Mouse (Mus musculus): ENCODE measurements around the gene Wfdc15a.

The Wfdc15a gene

GRCm38 (mm10) chr2:164177831-164178230 is 22.1 kb downstream of the Wfdc15a start:
- no peak for DNase-seq (ENCODE audit: low read depth, low spot score)

DNA sequence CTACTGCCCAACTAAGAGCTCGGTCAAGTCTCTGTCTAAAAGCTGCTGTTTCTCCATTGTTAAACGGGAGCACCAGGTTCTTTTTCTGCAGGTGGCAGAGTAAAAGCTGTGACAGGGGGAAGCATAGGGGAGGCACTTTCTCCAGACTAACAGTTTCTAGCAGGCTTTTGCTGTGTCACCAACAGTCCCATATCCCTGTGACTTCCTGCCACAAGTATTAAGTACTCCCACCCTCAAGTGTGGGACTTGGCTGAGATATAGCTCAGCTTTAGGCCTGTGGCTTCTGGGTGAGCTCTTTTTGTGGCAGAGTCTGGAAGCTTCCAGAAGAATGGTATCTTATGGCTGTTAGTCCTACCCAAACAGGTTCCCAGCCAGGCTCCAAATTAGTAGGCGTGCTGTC is 24.1 kb downstream of the Wfdc15a start:
- DNase-seq (ENCODE audit: low read depth, low spot score) = no peak

DNA sequence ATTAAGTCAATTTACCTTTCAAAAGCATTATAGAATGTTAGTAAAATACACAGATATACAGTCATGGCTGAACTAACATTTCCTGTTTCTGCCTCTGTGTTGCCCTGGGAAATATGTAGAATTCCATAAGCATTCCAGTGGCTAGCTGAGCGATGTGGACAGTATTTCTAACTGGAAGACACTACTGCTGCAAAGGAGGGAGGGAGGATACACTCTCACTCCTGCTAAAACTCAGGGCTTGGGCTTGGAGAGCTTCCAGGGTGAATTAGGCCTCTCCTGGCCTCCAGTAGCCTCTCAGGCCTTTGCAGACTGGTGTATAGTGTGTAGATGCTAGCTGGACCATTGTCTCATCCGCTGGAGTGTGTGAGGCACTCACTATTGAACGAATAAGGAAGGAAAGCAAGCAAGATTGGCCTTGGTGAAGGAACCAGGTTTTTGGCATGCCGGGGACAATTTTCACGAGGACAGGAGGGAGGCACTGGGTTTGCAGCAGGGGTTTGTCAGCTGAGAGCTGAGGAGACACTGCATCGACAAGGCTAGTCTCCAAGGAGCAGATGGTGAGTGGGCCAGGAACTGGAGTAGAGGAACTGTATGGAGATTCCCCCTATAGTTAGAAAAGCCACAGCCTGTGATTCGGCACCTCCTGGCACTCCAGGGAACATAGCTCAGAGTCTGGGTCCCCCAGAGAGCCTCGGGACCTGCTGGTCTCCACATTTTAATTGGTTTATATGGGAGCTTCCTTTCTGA is 25.1 kb downstream of the Wfdc15a start:
- no peak for DNase-seq (ENCODE audit: low read depth, low spot score)

- DNase-seq (ENCODE audit: low read depth, low spot score) = no peak
Measured at GRCm38 (mm10) chr2:164173394-164173793, 26.5 kb downstream of the Wfdc15a start.

DNA sequence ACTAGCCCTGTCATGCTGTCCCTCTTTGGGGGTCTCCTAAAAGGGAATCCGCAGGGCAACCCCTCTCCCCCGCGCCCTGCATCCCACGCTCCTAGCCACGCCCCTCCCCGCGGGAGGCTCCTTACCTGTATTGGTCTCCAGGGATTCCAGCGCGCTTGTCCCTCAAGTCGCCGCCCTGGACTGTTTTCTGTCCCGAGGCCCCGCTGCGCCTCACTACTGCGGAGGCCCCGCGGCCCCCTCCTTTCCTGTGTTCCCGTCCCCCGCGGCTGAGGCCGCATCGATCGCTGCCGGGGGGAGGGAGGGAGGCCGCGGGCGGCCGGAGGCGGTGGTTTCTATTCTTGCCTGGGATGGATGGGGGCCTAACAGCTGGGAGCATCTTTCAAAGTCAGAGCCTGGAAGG is 29.0 kb downstream of the Wfdc15a start, which contains the start of gene Kcns1:
Gene Kcns1 (minus strand): TSS at position 212 of the 400 bp plus-strand sequence.
- DNase-seq (ENCODE audit: low read depth, low spot score) = no peak

DNA sequence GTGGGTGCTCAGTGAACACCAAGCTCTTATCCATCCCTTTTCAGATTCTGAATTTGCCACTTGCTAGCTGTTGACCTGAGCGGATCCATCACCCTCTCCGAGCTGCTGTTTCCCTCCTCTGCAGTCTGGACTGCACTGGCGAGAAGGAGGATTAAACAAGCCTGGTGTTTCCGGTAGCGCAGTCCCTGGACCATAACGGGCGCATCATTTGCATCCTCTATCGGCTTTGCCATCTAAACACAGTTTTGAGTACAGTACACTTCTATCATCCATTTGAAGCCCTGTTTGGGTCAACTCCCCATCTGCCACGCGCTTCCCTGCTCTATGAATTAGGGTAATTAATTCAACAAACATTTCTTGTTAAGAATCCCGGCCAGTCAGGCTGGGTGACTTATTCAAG is 29.6 kb downstream of the Wfdc15a start:
- no peak for DNase-seq (ENCODE audit: low read depth, low spot score)

GRCm38 (mm10) chr2:164168571-164168946 is 31.4 kb downstream of the Wfdc15a start:
- no peak for DNase-seq (ENCODE audit: low read depth, low spot score)

DNA sequence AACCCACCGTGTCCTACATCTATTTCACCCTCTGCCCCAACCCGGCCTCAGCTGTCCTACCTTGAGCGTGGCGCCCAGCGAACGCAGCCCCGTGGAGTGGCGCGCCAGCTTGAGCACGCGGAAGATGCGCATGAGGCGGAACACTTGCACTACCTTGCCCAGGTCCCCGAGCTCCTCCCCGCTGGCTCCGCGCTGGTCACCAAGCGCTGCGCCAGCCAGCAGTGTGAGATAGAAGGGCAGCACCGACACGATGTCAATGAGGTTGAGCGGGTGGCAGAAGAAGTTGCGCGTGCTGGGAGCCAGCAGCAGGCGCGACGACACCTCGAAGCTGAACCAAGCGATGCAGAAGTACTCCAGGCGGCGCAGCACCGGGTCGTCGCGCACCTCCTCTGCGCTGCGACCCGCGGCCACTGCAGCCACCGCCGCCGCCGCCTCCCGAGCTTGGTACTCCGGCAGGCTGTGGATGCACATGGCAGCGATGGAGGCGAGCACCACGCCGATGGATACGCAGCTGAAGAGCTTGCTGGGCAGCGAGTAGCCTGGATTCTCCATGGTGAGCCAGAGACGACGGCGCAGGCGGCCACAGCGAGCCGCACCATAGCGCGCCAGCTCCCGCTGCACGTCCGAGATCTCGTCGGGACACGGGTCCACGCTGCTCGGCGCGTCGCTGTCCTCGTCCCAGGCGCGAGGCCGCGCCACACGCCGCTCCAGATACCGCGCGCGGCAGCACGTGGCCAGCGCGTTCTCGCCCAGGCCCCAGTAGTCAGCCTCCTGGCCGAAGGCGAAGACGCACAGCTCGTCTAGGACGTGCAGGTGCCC is 32.0 kb downstream of the Wfdc15a start:
- no peak for DNase-seq (ENCODE audit: low read depth, low spot score)

DNA sequence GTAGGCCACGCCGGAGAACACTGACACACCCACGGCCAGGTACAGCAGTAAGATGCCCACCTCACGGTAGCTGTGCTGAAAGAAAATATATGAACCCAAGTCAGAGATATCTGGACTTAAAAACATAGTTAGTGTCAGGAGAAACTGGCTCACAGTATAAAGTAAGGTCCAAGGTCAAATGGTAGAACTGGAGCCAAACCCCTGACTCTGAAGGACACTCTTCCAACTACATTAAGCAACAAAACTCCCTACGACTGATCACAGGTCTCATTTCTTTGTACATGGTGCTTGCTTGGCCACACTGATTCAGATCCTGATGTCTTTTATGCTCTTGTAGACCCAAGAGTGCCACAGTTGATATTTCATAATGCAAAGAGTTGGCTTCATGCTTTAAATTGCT is 35.0 kb downstream of the Wfdc15a start:
- DNase-seq (ENCODE audit: low read depth, low spot score) = no peak

DNA sequence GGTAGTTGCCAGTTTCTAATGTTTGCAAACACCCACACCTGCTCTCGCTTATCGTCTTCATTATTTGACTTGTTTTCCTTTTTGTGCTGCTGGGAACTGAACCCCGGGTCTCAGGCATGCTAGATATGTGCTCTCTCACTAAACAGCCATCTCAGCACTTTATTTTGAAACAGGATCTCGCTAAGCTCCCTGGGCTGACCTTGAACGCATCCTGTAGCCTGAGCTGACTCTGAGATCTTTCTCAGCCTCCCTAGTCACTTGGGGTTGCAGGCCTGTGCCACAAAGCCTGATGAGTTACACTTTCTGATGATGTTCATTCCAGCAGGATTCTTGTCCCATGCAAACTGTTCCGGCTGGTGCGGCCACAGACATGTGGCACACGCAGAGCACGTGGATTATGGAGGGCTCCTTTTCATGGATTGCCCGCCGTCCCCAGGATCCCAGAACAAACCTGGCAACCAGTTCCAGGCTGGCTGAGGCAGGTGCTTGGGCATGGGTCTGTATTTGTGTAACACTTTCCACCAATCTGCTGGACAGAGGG is 38.3 kb downstream of the Wfdc15a start:
- no peak for DNase-seq (ENCODE audit: low read depth, low spot score)

DNA sequence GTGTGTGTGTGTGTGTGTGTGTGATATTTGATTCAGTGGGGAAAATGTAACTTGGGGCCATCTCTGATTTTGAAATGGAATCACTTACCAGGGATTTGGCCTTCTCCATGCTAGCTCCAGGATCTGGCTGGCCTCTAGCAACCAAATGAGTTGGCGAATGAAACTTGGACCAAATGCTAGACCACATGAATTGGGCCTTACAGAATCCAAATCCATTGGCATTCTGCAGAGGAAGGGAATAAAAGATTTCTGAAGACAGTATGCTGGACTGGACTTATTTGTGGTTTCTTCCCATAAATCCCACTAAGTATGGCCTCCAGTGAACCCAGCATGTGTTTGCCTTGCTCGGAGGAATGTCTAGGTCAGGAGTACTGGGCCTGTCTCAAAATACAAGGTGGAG is 41.1 kb downstream of the Wfdc15a start:
- DNase-seq (ENCODE audit: low read depth, low spot score) = no peak

DNA sequence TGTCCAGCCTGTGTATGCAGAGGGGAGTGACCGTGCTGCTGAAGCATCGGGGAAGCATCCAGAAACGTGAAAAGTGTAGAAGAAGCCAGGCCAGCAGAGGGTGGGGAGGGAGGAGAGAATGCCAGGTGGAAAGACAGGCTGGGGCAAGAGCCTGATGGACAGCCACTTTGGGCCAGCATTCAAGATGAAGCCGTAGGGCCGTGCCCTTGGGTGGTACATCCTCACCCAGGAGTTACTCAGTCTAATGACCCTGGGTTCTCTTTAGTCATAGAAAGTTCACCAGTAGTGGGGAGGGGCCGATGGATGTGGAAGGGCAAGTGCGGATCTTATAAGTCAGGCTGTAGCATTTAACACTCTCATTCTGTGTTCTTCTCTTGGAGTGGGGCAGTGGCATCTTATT is 43.8 kb downstream of the Wfdc15a start:
- DNase-seq (ENCODE audit: low read depth, low spot score) = no peak

- DNase-seq (ENCODE audit: low read depth, low spot score) = no peak
Measured at GRCm38 (mm10) chr2:164154007-164154406, 45.9 kb downstream of the Wfdc15a start.

DNA sequence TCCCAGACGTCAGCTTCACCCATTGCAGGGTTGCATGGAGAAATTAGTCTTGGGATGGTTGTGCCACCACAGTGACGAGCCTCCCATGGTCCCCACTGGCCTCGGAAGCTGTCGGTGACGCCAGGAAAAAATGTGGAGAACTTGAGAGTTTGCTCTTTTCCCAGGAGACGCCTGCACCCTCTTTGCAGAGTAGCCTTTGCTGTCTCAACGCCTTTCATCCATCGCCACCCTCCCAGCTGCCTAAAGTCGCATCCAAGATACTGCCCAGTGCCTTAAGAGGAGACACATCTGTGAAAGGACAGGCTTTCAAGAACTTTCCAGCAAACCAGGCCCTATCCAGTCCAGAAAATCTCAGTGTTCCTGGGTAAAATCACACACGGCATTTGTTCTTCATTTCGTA is 47.6 kb downstream of the Wfdc15a start:
- DNase-seq (ENCODE audit: low read depth, low spot score) = no peak

GRCm38 (mm10) chr2:164150086-164150760 is 49.7 kb downstream of the Wfdc15a start:
- no peak for DNase-seq (ENCODE audit: low read depth, low spot score)

All from retina, adult 2 months (tissue).